Comparison of ENCODE assay signal across 32 mouse cellular contexts in genomic region chr19:38679520-38679919, GRCm38 (mm10).
"Had no signal": no experiment of that assay in that cellular context is flagged by ENCODE, and none has a peak within 500 bp of the region (broad histone marks: within the 10 kb centered on the region; RNA-seq: fewer than 3 reads in every experiment).

No protein-coding gene starts in this region.

- H3K4me3 ChIP-seq: left cerebral cortex, adult 2 months; limb, embryonic 10.5 days; limb, embryonic 12.5 days; limb, embryonic 13.5 days; limb, embryonic 15.5 days; liver, embryonic 13.5 days; liver, embryonic 15.5 days; lung, embryonic 15.5 days; megakaryocyte, embryonic 14.5 days; midbrain, embryonic 10.5 days; midbrain, embryonic 12.5 days; midbrain, embryonic 13.5 days; midbrain, embryonic 15.5 days; myocyte; neural tube, embryonic 12.5 days had no signal

- H3K4me1 ChIP-seq: liver, embryonic 13.5 days; liver, embryonic 15.5 days; lung, embryonic 15.5 days; megakaryocyte, embryonic 14.5 days; midbrain, embryonic 12.5 days; midbrain, embryonic 15.5 days; neural tube, embryonic 12.5 days had no signal

- H3K27ac ChIP-seq: left cerebral cortex, adult 2 months; limb, embryonic 10.5 days; limb, embryonic 12.5 days; limb, embryonic 13.5 days; limb, embryonic 15.5 days; liver, embryonic 13.5 days; liver, embryonic 14.5 days; liver, embryonic 15.5 days; lung, embryonic 15.5 days; macrophage; midbrain, embryonic 10.5 days; midbrain, embryonic 12.5 days; midbrain, embryonic 13.5 days; midbrain, embryonic 15.5 days; neural tube, embryonic 12.5 days had no signal

- ATAC-seq: liver, postnatal 0 days; lung, postnatal 0 days; midbrain, embryonic 13.5 days; midbrain, embryonic 15.5 days; midbrain, embryonic 16.5 days had no signal

- H3K9ac ChIP-seq: limb, embryonic 12.5 days; limb, embryonic 13.5 days; limb, embryonic 15.5 days; liver, embryonic 13.5 days; liver, embryonic 14.5 days; liver, embryonic 15.5 days; liver, postnatal 0 days; lung, embryonic 14.5 days; lung, embryonic 15.5 days; midbrain, embryonic 12.5 days; midbrain, embryonic 13.5 days; midbrain, embryonic 15.5 days; neural tube, embryonic 12.5 days had no signal

- H3K4me2 ChIP-seq: limb, embryonic 12.5 days; limb, embryonic 13.5 days; limb, embryonic 15.5 days; liver, embryonic 11.5 days; liver, embryonic 13.5 days; liver, embryonic 15.5 days; lung, embryonic 14.5 days; lung, embryonic 15.5 days; midbrain, embryonic 11.5 days; midbrain, embryonic 12.5 days; midbrain, embryonic 13.5 days; midbrain, embryonic 15.5 days; neural tube, embryonic 12.5 days had no signal

- DNase-seq: left cerebral cortex, postnatal 4 days; liver; liver, embryonic 13.5 days; liver, postnatal 0 days; lung, adult 18-20 months; lung, adult 2 months; lung, embryonic 14.5 days; lung, postnatal 10 days; lung, postnatal 14 days; lung, postnatal 36 days; lung, postnatal 4 days; midbrain, embryonic 14.5 days had no signal

- H3K36me3 ChIP-seq: limb, embryonic 10.5 days; limb, embryonic 12.5 days; limb, embryonic 13.5 days; limb, embryonic 15.5 days; liver, embryonic 13.5 days; liver, embryonic 15.5 days; lung, embryonic 15.5 days; midbrain, embryonic 10.5 days; midbrain, embryonic 12.5 days; midbrain, embryonic 13.5 days; midbrain, embryonic 15.5 days; neural tube, embryonic 12.5 days had no signal

- H3K9me3 ChIP-seq: limb, embryonic 10.5 days; limb, embryonic 12.5 days; limb, embryonic 13.5 days; limb, embryonic 15.5 days; liver, embryonic 13.5 days; liver, embryonic 15.5 days; lung, embryonic 15.5 days; midbrain, embryonic 10.5 days; midbrain, embryonic 12.5 days; midbrain, embryonic 13.5 days; midbrain, embryonic 15.5 days; neural tube, embryonic 12.5 days had no signal

- H3K27me3 ChIP-seq: limb, embryonic 12.5 days; limb, embryonic 13.5 days; limb, embryonic 15.5 days; liver, embryonic 13.5 days; liver, embryonic 15.5 days; lung, embryonic 15.5 days; megakaryocyte, embryonic 14.5 days; midbrain, embryonic 12.5 days; midbrain, embryonic 13.5 days; midbrain, embryonic 15.5 days; neural tube, embryonic 12.5 days had no signal
